Comparison of ENCODE assay signal across 24 mouse cellular contexts in the genomic region with DNA sequence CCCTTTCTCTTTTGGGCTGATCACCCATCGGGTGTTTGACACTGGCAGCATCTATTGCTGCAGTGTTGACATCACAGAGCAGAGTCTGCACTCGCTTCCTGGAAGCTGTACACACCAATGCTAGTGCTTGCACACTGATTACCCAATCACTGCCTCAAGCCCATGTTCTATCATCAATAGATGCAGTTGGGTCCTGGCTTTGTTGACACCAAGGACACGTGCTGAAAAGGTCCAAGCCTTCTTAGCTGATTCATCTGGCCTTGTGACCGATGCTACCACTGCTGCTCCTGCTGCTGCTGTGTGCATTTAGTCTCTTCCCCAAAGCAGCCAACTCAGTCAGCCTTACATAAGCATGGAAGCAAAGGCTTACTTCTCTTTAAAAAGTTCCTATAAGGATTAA.
"Had no signal": no experiment of that assay in that cellular context is flagged by ENCODE, and none has a peak within 500 bp of the region (broad histone marks: within the 10 kb centered on the region; RNA-seq: fewer than 3 reads in every experiment).

No protein-coding gene starts in this region.

- H3K4me2 ChIP-seq: limb, embryonic 13.5 days; liver, embryonic 13.5 days; lung, embryonic 15.5 days; midbrain, embryonic 13.5 days; neural tube, embryonic 12.5 days; neural tube, embryonic 15.5 days; stomach, embryonic 15.5 days had no signal

- H3K27ac ChIP-seq: kidney, postnatal 0 days; layer of hippocampus, adult 2 months; limb, embryonic 10.5 days; limb, embryonic 13.5 days; liver, embryonic 13.5 days; lung, embryonic 15.5 days; midbrain, embryonic 10.5 days; midbrain, embryonic 13.5 days; neural tube, embryonic 12.5 days; neural tube, embryonic 15.5 days; stomach, embryonic 15.5 days had no signal

- ATAC-seq: midbrain, embryonic 13.5 days; midbrain, embryonic 16.5 days had no signal

- H3K9ac ChIP-seq: limb, embryonic 13.5 days; liver, embryonic 13.5 days; lung, embryonic 15.5 days; midbrain, embryonic 13.5 days; neural tube, embryonic 12.5 days; neural tube, embryonic 15.5 days; stomach, embryonic 15.5 days had no signal

- H3K9me3 ChIP-seq: limb, embryonic 10.5 days; limb, embryonic 13.5 days; liver, embryonic 13.5 days; lung, embryonic 15.5 days; megakaryocyte, embryonic 14.5 days; midbrain, embryonic 10.5 days; midbrain, embryonic 13.5 days; neural tube, embryonic 12.5 days; neural tube, embryonic 15.5 days; stomach, embryonic 15.5 days had no signal

- DNase-seq: kidney, adult 18-20 months; kidney, adult 9 months; kidney, postnatal 25 days; layer of hippocampus, adult 9-11 months; liver, embryonic 13.5 days; lung, adult 18-20 months; lung, postnatal 10 days; lung, postnatal 36 days; right cerebral cortex, adult 18-20 months; right cerebral cortex, postnatal 14 days; spleen, adult 18-20 months; thymus, postnatal 25 days had no signal

- H3K27me3 ChIP-seq: limb, embryonic 13.5 days; liver, embryonic 13.5 days; lung, embryonic 15.5 days; midbrain, embryonic 13.5 days; neural tube, embryonic 12.5 days; neural tube, embryonic 15.5 days; stomach, embryonic 15.5 days had no signal

- H3K36me3 ChIP-seq: liver, embryonic 13.5 days; lung, embryonic 15.5 days; midbrain, embryonic 10.5 days; midbrain, embryonic 13.5 days; neural tube, embryonic 15.5 days; stomach, embryonic 15.5 days had no signal

- H3K4me3 ChIP-seq: layer of hippocampus, adult 2 months; limb, embryonic 10.5 days; limb, embryonic 13.5 days; liver, embryonic 13.5 days; lung, embryonic 15.5 days; megakaryocyte, embryonic 14.5 days; midbrain, embryonic 10.5 days; midbrain, embryonic 13.5 days; neural tube, embryonic 12.5 days; neural tube, embryonic 15.5 days; stomach, embryonic 15.5 days had no signal
